Mouse (Mus musculus) kidney, embryonic 15.5 days (tissue): Measurements from ENCODE around the gene Rnf34. TPM values are rescaled to one million over a fixed set of nuclear protein-coding genes. Genes with fewer than 3 reads are reported as not detected.
A peak's percentile ranks its signal among the peaks of the same experiment; 100 is the strongest.

Experiments used
- ATAC-seq: fragments of 200-750 bp; cut with Nextera tagmentation; replicated peaks from 2 replicates; pipeline ENCODE4 v1.8.0; 2017; ENCODE audit warnings: moderate TSS enrichment; ENCODE audit not compliant: low FRiP score
- H3K27ac ChIP-seq: fragments of 300-500 bp; sonication (generic); 2 replicates; pipeline ENCODE4 v1.5.1; 2015; ENCODE audit warnings: mild to moderate bottlenecking, inconsistent platforms
- H3K27me3 ChIP-seq: fragments of 300-500 bp; sonication (generic); 2 replicates; pipeline ENCODE4 v1.6.1; 2015; ENCODE audit warnings: inconsistent platforms
- H3K36me3 ChIP-seq: fragments of 300-500 bp; sonication (generic); 2 replicates; pipeline ENCODE4 v1.6.1; 2015; ENCODE audit warnings: inconsistent platforms
- H3K4me1 ChIP-seq: fragments of 300-500 bp; sonication (generic); 2 replicates; pipeline ENCODE4 v1.6.1; 2015; ENCODE audit warnings: inconsistent platforms
- H3K4me2 ChIP-seq: fragments of 300-500 bp; sonication (generic); 2 replicates; pipeline ENCODE4 v1.6.1; 2015; ENCODE audit warnings: moderate library complexity, mild to moderate bottlenecking, inconsistent platforms
- H3K4me3 ChIP-seq: fragments of 300-500 bp; sonication (generic); replicated peaks from 2 replicates; pipeline ENCODE4 v1.5.1; 2015; ENCODE audit warnings: mild to moderate bottlenecking, inconsistent platforms
- H3K9ac ChIP-seq: fragments of 300-500 bp; sonication (generic); 2 replicates; pipeline ENCODE4 v1.6.1; 2015; ENCODE audit warnings: mild to moderate bottlenecking, inconsistent platforms
- H3K9me3 ChIP-seq: fragments of 300-500 bp; sonication (generic); replicated peaks from 2 replicates; pipeline ENCODE4 v1.6.1; 2016; ENCODE audit warnings: inconsistent platforms
- WGBS: fragments of 180-500 bp; shearing (Covaris S2); methylation state at CpG from one replicate; pipeline ENCODE4 v1.1.7; 2015; ENCODE audit warnings: mixed read lengths; 5-methylcytosine and 5-hydroxymethylcytosine counted together
- polyA plus RNA-seq: library from polyadenylated mRNA; unstranded; fragments of >200 nt; fragmentation: Nextera tagmentation; extraction: Ambion mirVana; gene quantifications from 2 replicates; pipeline ENCODE4 v1.2.1, GENCODE M21; 2015

Gene Rnf34
- polyA plus RNA-seq, 1 experiment from 2014 or later = 34.2 TPM

GRCm38 (mm10) chr5:122824450-122824849 lies 25.4 kb upstream of the Rnf34 start:
- 74% methylated on average over 6 of the region's 6 CpGs for WGBS

GRCm38 (mm10) chr5:122825099-122825498 lies 24.7 kb upstream of the Rnf34 start:
- H3K4me3 ChIP-seq = no peak overlapping the region
- WGBS = 83% methylated on average over 8 of the region's 8 CpGs

More at GRCm38 (mm10) chr5:122824450-122824849, 25.4 kb upstream of the Rnf34 start:
- Histone ChIP-seq H3K27ac (no peak overlapping the region), H3K4me1 (peaks cover 8% of the 10 kb centered on the region), H3K27me3 (no peaks in the 10 kb centered on the region), H3K36me3 (peaks cover under 1% of the 10 kb centered on the region; the same call in 1 of the 2 replicates), H3K4me2 (no peak overlapping the region), H3K9me3 (no peaks in the 10 kb centered on the region), H3K4me3 (no peak overlapping the region), H3K9ac (no peak overlapping the region)
- ATAC-seq = no peak

GRCm38 (mm10) chr5:122832536-122832935 lies 17.3 kb upstream of the Rnf34 start:
- Histone ChIP-seq H3K9ac (no peak overlapping the region), H3K4me1 (no peaks in the 10 kb centered on the region), H3K36me3 (no peaks in the 10 kb centered on the region), H3K4me3 (no peak overlapping the region), H3K4me2 (no peak overlapping the region), H3K9me3 (no peaks in the 10 kb centered on the region), H3K27me3 (no peaks in the 10 kb centered on the region), H3K27ac (no peak overlapping the region)
- no peak for ATAC-seq
- WGBS = 86% methylated on average over 10 of the region's 10 CpGs

More at GRCm38 (mm10) chr5:122825099-122825498, 24.7 kb upstream of the Rnf34 start:
- Histone ChIP-seq H3K4me2 (no peak overlapping the region), H3K9ac (no peak overlapping the region), H3K36me3 (no peaks in the 10 kb centered on the region), H3K27me3 (no peaks in the 10 kb centered on the region), H3K4me1 (peaks cover 3% of the 10 kb centered on the region), H3K9me3 (no peaks in the 10 kb centered on the region), H3K27ac (no peak overlapping the region)
- ATAC-seq = no peak

GRCm38 (mm10) chr5:122832996-122833395 lies 16.9 kb upstream of the Rnf34 start:
- no peaks in the 10 kb centered on the region for H3K4me1 ChIP-seq
- ATAC-seq = no peak
- H3K9ac ChIP-seq = no peak overlapping the region
- H3K9me3 ChIP-seq = no peaks in the 10 kb centered on the region
- H3K36me3 ChIP-seq = no peaks in the 10 kb centered on the region
- no peaks in the 10 kb centered on the region for H3K27me3 ChIP-seq
- no peak overlapping the region for H3K4me3 ChIP-seq
- H3K4me2 ChIP-seq = no peak overlapping the region
- 78% methylated on average over 10 of the region's 10 CpGs for WGBS
- no peak overlapping the region for H3K27ac ChIP-seq

- Histone ChIP-seq H3K27me3 (no peaks in the 10 kb centered on the region), H3K4me3 (no peak overlapping the region), H3K9me3 (no peaks in the 10 kb centered on the region), H3K4me2 (no peak overlapping the region), H3K27ac (no peak overlapping the region), H3K9ac (no peak overlapping the region), H3K4me1 (no peaks in the 10 kb centered on the region), H3K36me3 (no peaks in the 10 kb centered on the region)
- no peak for ATAC-seq
- 96% methylated on average over 2 of the region's 2 CpGs for WGBS
Observed at GRCm38 (mm10) chr5:122841126-122841525, 8.7 kb upstream of the Rnf34 start.

GRCm38 (mm10) chr5:122843799-122844198 lies 6.0 kb upstream of the Rnf34 start:
- H3K9ac ChIP-seq = no peak overlapping the region
- no peak overlapping the region for H3K4me3 ChIP-seq
- no peak for ATAC-seq
- no peak overlapping the region for H3K4me2 ChIP-seq
- no peaks in the 10 kb centered on the region for H3K27me3 ChIP-seq
- H3K4me1 ChIP-seq = no peaks in the 10 kb centered on the region
- no peaks in the 10 kb centered on the region for H3K36me3 ChIP-seq
- 78% methylated on average over 5 of the region's 5 CpGs for WGBS
- no peak overlapping the region for H3K27ac ChIP-seq
- no peaks in the 10 kb centered on the region for H3K9me3 ChIP-seq

- H3K36me3 ChIP-seq = no peaks in the 10 kb centered on the region
- H3K27me3 ChIP-seq = no peaks in the 10 kb centered on the region
- peak; percentile 85 for ATAC-seq
- peaks cover 17% of the 10 kb centered on the region for H3K4me1 ChIP-seq
- H3K9me3 ChIP-seq = no peaks in the 10 kb centered on the region
- under 1% methylated on average over 38 of the region's 38 CpGs for WGBS
- peak overlapping the region; percentile 85 for H3K4me2 ChIP-seq
- peak overlapping the region; percentile 96 for H3K4me3 ChIP-seq
- peak overlapping the region; percentile 95 for H3K27ac ChIP-seq
- peak overlapping the region; percentile 93 for H3K9ac ChIP-seq
Observed at GRCm38 (mm10) chr5:122850319-122851002, 613 bp downstream of the Rnf34 start.

- H3K9ac ChIP-seq = no peak overlapping the region
Observed at GRCm38 (mm10) chr5:122852611-122853010, 2.8 kb downstream of the Rnf34 start.

GRCm38 (mm10) chr5:122855858-122856257 lies 6.0 kb downstream of the Rnf34 start:
- 53% methylated on average over 3 of the region's 3 CpGs for WGBS
- no peaks in the 10 kb centered on the region for H3K27me3 ChIP-seq
- no peak for ATAC-seq
- peaks cover 8% of the 10 kb centered on the region for H3K4me1 ChIP-seq
- H3K9ac ChIP-seq = no peak overlapping the region
- peaks cover 8% of the 10 kb centered on the region for H3K36me3 ChIP-seq
- H3K27ac ChIP-seq = no peak overlapping the region
- H3K9me3 ChIP-seq = no peaks in the 10 kb centered on the region
- no peak overlapping the region for H3K4me3 ChIP-seq
- H3K4me2 ChIP-seq = no peak overlapping the region

More at GRCm38 (mm10) chr5:122852611-122853010, 2.8 kb downstream of the Rnf34 start:
- Histone ChIP-seq H3K27me3 (no peaks in the 10 kb centered on the region), H3K4me1 (peaks cover 17% of the 10 kb centered on the region), H3K27ac (no peak overlapping the region), H3K36me3 (peaks cover 4% of the 10 kb centered on the region), H3K9me3 (no peaks in the 10 kb centered on the region), H3K4me3 (no peak overlapping the region), H3K4me2 (no peak overlapping the region)
- ATAC-seq = no peak
- 70% methylated on average over 2 of the region's 2 CpGs for WGBS

- Histone ChIP-seq H3K4me1 (no peaks in the 10 kb centered on the region), H3K4me3 (no peak overlapping the region), H3K27me3 (no peaks in the 10 kb centered on the region), H3K27ac (no peak overlapping the region), H3K9ac (no peak overlapping the region), H3K4me2 (no peak overlapping the region), H3K9me3 (no peaks in the 10 kb centered on the region), H3K36me3 (peaks cover 73% of the 10 kb centered on the region)
- 92% methylated on average over 2 of the region's 2 CpGs for WGBS
- no peak for ATAC-seq
Observed at GRCm38 (mm10) chr5:122863053-122863452, 13.2 kb downstream of the Rnf34 start.

GRCm38 (mm10) chr5:122872626-122873025 lies 22.8 kb downstream of the Rnf34 start:
- no peak overlapping the region for H3K4me2 ChIP-seq
- 0 out of 2 replicates have a peak, but pooled peaks cover 2% of the 10 kb centered on the region for H3K4me1 ChIP-seq
- no peak for ATAC-seq
- H3K27me3 ChIP-seq = no peaks in the 10 kb centered on the region
- no peaks in the 10 kb centered on the region for H3K9me3 ChIP-seq
- H3K4me3 ChIP-seq = no peak overlapping the region
- peaks cover 74% of the 10 kb centered on the region for H3K36me3 ChIP-seq
- no peak overlapping the region for H3K9ac ChIP-seq
- H3K27ac ChIP-seq = no peak overlapping the region
- WGBS = 91% methylated on average over 3 of the region's 3 CpGs

GRCm38 (mm10) chr5:122873573-122873972 lies 23.7 kb downstream of the Rnf34 start:
- WGBS = 70% methylated on average over 2 of the region's 2 CpGs
- Histone ChIP-seq H3K9ac (no peak overlapping the region), H3K9me3 (no peaks in the 10 kb centered on the region), H3K4me2 (no peak overlapping the region), H3K36me3 (peaks cover 74% of the 10 kb centered on the region), H3K4me1 (0 out of 2 replicates have a peak, but pooled peaks cover 2% of the 10 kb centered on the region), H3K4me3 (no peak overlapping the region), H3K27me3 (no peaks in the 10 kb centered on the region), H3K27ac (no peak overlapping the region)
- ATAC-seq = no peak
